Mouse (Mus musculus): ENCODE measurements around the gene Surf2.
"Not testable (repeated sequence)": the region's sequence is repeated elsewhere in the genome, so short reads cannot be mapped to it uniquely, and the experiment has no call there.

Surf2 gene

DNA sequence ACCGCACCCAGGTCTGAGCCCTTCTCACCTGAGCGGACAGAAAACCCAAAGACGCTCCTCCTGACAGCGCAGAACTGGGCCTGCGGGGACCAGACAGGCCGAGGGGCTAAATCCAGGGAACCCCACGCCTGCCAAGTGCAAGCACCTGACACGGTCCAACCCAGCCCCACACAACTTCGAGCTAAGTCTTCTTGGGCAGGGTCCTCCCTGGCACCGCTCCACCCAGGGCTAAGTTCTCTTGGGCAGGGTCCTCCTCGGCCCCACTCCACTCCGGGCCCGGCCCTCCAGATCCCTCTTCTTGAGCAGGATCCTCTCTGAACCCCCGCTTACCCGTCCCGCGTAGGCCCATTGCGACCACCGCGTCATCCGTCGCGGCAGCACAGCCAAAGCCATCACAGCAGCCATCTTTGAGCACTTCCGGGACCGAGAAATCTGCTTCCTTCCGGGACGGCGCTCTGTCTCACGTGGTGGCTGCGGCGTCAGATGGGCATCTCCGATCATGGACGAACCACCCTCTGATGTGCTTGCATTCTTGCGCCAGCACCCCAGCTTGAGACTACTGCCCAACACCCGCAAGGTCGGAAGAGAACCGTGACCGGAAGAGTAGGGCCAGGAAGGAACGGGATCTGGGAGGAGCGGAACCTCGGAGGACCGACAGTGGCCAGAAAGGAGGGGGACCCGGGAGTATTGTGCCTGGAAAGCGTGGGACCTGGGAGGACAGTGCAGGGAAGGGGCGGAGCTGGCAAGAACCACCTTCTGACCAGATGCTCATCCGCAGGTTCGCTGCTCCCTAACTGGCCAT, at the start of gene Surf2, which contains the start of gene Surf1:
Gene Surf2, plus strand, starts transcription at position 441 of the 802 bp plus-strand sequence.
Gene Surf1, minus strand, starts transcription at position 604 of the 802 bp plus-strand sequence.
- DNase-seq (ENCODE audit: low read depth, low spot score): no peak

DNA sequence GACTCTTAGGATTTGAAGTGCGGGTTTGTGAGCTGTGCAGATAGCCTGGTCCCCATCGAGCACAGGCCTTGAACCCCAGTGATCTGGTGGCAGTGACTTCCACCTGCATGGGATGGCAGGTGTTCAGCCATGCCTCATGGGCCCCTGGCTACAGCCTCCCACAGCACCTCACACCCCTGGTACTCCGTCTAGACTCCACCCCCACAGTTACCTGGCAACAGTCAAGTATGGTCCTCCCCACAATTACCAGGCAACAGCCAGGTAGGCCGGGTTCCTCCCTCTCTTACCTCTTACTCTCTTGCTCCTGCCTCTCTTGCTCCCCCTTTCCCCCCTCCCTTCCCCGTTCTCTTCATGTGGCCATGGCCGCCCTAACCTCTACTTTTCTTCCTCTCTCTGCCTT, 45.5 kb upstream of the Surf2 start:
- DNase-seq (ENCODE audit: low read depth, low spot score): no peak

DNA sequence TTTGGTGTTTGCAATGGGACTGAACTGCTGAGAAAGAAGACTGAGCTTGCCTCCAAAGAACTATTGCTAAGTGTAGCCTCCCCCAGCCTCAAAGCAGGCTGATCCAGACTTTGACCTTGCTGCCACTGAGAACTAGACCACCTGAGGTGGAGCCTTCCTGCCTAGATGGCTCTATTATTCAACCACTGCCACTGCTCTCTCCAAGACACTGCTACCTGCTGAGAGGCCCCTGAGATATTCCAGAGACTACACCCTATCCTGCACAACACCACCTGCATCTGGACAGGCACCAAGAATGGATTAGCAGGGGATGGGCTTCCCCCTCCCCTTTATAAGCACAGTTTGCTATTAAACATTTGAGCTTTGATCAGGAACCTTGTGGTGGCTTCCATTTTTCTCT, 37.6 kb upstream of the Surf2 start:
- no peak for DNase-seq (ENCODE audit: low read depth, low spot score)

DNA sequence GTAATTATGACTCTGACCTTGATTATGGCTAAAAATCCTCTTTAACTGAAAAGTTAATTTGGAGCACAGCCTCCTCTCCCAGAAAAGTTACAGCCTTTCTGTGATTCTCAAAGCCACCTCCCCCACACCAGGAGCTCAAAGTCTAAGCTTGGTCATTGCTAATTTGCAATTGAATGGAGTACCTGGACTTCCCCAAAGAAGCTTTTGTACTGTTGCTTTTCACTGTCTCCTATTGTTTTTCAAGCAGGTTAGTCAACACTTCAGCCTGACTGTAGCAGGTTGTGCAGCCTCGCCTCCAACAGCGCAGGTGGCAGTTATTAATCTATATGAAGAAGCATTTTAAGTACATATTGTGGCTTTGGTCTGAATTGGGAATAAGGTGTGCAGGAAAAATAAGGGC, 30.6 kb upstream of the Surf2 start:
- DNase-seq (ENCODE audit: low read depth, low spot score): not testable (repeated sequence)

DNA sequence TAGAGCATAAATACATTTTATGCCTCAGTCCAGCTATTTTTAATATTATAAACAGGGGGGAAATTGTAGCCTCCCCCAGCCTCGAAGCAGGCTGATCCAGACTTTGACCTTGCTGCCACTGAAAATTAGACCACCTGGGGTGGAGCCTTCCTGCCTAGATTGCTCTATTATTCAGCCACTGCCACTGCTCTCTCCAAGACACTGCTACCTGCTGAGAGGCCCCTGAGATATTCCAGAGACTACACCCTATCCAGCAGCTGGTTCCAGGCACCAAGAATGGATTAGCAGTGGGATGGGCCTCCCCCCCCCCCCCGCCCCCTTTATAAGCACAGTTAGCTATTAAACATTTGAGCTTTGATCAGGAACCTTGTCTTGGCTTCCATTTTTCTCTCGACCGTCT, 30.0 kb upstream of the Surf2 start:
- DNase-seq (ENCODE audit: low read depth, low spot score): not testable (repeated sequence)

DNA sequence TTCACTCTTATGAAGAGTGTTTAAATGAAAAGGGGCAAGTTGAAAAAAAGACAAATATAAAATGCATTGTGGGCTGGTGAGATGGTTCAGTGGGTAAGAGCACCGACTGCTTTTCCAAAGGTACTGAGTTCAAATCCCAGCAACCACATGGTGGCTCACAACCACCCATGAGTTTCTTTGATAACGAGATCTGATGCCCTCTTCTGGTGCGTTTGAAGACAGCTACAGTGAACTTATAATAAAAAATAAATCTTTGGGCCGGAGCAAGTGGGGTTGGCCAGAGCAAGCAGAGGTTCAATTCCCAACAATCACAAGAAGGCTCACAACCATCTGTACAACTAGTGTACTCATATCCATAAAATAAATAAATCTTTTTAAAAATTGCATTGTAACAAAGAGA, 20.3 kb upstream of the Surf2 start:
- DNase-seq (ENCODE audit: low read depth, low spot score): no peak

DNA sequence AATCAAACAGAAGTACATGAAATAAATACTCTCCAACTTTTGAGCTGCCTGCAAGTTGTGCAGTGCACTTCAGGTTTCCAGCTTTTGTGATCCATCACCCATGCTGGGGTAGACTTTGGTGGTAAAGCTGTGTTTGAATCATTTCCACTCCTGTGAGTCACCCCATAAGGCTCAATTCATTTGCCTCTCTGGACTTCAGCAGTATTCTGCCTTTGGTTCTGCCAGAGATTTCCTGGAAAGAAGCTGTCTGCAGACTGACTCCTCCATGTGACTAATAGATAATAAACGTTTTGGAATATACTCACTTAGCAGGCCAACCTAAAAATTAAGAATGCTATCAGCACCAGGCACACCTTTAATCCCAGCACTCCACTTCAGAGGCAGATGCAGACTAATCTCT, 15.4 kb upstream of the Surf2 start:
- no peak for DNase-seq (ENCODE audit: low read depth, low spot score)

DNA sequence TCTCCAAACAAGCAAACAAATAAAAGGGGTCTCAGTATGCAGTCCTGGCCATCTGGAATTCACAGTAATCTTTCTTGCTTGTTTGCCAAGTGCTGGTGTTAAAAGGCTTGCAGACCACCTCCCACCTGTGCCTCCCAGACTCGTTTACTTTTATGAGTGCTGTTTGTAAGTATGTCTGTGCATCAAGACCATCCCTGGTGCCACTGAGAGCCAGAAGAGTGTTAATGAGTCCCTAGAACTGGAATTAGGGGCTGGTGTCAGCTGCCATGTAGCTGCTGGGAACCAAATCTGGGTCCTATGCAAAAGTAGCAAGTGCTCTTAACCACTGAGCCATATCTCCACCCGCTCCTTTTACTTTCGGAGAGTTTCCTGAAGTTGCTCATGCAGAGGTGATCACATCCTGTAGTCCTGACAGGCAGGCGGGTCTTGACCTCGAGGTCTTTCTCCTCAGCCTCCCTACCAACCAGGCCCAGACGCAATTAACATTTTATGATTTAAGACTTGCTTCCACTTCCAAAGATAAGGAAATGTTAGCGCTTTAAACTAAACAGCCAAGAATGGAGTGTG, 14.2 kb upstream of the Surf2 start:
- no peak for DNase-seq (ENCODE audit: low read depth, low spot score)

DNA sequence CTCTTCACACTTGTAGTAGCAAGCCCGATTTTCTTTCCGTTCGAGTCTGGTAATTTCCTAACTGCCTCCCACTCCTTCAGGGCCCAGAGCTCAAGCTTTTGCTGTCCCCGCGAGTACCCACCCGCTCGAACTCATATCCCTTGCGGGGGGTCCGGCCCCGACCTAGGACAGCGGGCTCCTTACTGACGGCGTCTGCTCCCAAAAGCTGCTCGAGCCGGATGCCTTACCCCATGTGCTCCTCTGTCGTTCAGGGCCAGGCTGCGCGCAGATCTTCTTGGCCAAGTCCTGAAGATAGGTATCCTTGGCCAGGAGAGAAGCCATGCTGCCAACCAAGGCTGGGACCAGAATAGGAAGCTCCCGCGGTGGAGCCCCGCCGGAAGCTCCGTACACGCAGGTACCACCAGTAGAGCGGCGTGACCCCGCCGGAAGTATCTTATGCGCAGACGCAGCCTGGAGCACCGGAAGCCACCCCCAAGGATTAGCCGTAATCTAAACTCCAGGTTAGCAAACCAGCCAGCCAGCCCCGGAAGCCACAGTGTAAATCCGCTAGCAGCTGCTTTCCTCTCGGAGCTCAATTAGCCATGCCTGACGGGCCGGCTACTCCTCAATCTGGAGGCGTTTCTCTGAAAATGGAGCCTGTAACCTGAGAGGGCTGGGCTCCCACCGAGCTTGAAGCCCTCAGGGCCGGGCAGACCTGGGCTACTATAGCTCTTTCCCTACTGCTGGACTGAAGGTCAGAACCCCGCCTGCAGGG, 13.5 kb upstream of the Surf2 start, which contains the start of gene Surf6:
Gene Surf6, minus strand, starts transcription at position 413 of the 754 bp plus-strand sequence.
- DNase-seq (ENCODE audit: low read depth, low spot score): peak; percentile 92

DNA sequence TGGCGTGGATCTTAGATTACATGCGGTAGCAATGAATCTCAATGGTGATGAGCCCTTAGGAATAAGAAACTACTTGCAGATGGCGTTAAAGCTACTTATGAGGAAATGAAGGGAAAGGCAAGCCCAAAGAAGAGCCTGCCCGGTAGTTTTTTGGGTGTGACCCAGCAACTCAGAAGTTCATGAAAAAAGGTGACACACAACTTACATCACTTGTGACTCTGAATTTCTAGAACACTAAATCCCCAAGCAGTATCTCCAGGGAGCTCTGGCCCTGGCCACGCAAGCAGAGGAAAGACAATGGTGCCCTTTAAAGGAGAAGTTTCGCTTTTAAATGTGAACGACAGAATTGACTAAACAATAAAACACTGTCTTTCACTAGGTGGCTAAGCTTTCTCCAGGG, 12.9 kb upstream of the Surf2 start:
- DNase-seq (ENCODE audit: low read depth, low spot score): no peak

DNA sequence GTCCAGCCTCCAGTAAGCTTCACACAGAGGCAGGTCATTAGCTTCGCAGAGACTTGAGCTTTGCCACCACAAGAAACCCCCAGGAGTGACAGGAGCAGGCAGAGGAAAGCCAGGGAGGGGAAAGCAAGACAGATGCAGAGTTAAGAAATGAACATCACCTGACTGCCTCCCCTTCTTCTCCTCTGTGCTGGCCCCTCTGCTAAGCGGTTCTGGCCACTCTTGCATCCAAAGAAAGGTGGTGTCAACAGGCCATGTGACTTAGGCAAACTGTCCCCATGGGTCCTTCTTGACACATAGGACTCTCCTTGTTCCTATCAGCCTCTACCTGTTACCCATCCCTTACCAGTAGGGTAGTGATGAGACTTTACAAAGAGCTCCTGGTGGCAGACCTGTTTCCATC, 10.2 kb upstream of the Surf2 start:
- no peak for DNase-seq (ENCODE audit: low read depth, low spot score)

DNA sequence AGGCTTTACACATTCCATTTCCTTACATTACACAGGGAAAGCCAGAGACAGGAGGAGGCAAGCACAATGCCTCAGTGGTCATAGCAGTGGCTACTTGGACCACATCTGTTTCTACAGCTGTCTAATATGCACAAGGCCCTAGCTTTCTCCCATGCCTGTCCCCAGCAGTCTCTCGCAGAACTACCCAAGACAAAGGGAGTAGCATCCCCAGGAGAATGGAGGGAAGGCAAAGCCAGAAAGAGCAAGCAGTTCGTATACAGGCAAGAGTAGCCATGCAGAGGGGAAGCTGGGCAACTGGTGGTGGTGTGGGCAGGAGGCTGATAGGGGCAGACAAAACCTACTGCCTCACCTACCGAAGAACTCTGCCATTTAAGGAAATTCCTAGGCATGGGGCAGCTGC, 9.7 kb upstream of the Surf2 start:
- DNase-seq (ENCODE audit: low read depth, low spot score): no peak

DNA sequence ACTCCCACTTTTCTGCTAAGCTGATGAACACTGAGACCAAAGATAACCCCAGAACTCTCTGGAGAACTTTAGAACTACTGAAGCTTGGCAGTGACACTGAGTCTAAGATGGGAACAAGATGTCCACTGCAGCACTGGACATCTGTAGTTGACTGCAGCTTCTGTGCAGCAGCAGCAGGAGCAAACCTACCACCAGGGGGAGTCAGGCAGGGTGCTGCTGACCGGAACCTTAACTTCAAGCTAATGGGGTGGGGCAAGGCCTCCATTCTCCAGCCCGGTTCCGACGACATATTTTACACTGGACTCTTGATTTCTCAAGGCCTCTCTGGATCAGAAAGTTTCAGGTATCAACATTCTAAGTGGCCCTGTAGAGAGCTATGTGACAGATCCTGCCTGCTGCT, 9.1 kb upstream of the Surf2 start:
- no peak for DNase-seq (ENCODE audit: low read depth, low spot score)

DNA sequence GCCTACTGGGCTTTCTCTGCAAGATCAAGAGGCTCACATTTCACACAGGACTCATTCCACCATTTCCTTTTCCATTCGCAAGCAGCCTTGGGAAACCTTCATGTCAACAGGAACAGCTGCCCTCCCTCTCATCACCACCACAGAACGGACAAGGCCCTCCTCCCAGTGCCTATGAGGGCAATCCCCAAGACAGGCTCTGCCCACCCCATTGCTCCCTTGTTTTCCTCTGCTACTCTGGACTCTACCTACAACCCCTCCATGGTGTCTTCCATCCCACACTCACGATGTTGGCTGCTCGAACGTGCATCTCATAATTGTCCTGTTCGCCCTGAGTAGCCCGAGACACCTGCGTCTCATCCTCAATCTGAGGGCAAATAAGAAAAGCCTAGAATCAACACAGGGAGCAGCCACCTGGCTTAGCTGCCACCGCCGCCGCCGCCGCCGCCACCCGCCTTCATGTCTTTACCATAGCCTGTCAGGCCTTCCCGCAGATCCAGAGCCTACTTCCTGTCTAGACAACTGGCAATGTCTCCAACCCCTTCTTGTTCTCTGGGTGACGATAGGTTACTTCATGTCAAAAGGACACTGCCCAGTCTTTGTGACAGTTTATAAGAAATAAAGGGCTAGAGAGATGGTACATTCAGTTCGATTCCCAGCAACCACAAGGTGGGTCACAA, 7.3 kb upstream of the Surf2 start:
- DNase-seq (ENCODE audit: low read depth, low spot score): no peak

DNA sequence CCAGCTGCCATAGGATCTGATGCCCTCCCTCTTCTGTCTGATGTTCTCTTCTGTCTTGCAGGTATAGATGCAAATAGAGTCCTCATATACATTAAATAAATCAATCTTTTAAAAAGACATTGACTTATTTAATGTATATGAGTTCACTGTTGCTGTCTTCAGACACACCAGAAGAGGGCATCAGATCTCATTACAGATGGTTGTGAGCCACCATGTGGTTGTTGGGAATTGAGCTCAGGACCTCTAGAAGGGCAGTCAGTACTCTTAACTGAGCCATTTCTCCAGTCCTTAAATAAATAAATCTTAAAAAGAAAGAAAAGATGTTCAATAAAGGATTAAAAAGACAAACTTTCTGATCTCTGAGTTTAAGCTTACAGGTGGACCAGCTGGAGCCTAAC, 6.8 kb upstream of the Surf2 start:
- DNase-seq (ENCODE audit: low read depth, low spot score): no peak

DNA sequence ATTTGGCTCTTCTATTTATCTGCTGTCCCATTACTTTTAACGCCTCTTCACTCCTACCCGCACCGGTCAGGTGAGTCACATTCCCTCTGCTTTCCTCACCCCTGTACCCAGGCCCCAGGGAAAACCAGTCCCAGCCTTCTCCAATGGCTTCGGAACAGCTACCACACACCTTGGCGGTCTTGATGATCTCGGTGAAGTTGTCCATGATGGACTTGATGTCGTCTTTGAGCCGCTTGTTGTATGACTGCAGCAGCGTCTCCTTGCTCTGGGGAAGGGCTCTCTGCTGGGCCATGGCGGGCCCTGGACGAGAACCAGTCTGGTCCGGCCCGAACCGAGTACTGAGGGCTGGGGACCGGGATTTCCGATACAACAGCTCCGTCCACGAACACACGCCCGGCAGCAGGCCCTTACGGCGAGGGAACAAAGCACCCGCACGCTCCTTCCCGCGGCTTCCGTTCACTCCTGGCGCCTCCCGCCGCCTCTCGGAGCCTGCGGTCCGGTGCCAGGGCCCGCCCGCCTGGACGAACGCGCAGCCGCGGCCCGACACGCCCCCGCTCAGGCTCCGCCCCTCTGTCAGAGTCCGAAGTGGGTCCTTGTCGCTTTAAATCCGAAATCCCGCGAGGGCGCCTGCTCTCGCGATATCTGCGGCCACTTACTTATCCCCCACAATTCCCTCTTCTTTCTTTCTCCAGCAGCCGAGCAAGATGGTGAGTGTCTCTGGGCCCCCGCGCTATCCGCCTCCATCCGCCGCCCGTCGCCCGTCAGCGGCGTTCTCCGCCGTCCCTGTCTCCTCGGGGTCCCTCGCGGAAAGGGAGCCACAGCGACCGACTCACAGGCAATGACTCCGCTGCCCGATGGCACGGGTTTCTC, 5.8 kb upstream of the Surf2 start, which contains the start of the genes Med22 and Rpl7a:
Gene Med22, minus strand, starts transcription at position 554 of the 870 bp plus-strand sequence.
Gene Rpl7a, plus strand, starts transcription at position 641 of the 870 bp plus-strand sequence.
- peak; percentile 91 for DNase-seq (ENCODE audit: low read depth, low spot score)

DNA sequence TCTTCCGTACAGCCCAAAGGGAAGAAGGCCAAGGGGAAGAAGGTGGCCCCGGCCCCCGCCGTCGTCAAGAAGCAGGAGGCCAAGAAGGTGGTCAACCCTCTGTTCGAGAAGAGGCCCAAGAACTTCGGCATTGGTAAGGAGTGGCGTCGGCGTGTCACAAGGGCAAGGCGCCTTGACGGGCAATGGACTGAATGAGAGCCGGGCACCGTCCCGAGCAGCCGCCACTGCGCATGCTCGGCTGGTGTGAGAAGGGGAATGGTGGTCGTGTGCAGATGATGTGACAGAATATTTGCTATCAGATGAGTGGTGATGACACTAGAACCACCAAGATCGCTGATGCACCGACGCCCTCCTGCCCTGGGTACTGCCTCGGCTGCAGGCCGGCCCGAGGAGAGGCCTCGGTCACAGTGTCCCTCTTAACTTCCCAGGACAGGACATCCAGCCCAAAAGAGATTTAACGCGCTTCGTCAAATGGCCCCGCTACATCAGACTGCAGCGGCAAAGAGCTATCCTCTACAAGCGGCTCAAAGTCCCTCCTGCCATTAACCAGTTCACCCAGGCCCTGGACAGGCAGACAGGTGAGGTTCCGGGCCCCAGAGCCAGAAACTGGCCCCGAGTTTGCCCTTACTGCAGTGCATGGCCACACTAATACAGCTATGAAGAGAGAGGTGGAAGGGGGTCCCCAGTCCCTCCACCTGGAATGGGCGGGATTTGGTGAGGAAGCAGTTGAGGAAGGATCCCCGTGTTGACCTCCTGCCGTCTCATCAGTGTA, 5.0 kb upstream of the Surf2 start:
- DNase-seq (ENCODE audit: low read depth, low spot score): no peak

DNA sequence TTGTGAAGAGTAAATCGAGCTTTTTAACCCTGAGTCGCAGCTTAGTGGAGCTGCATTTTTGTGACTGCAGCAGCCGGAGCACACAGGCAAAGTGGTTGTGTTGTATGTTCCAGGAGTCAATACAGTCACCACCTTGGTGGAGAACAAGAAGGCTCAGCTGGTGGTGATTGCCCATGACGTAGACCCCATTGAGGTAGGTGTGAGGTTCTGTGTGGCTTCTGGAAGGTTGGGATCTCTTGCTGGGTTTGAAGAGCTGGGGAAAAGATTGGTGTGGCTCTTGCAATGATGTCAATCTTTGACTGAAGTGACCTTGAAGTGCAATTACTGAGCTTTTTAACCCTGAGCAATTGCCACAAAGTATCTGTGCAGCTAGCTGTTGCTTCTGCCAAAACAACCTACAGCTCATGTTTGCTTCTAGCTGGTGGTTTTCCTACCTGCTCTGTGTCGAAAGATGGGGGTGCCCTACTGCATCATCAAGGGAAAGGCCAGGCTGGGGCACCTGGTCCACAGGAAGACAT, 3.9 kb upstream of the Surf2 start:
- no peak for DNase-seq (ENCODE audit: low read depth, low spot score)

DNA sequence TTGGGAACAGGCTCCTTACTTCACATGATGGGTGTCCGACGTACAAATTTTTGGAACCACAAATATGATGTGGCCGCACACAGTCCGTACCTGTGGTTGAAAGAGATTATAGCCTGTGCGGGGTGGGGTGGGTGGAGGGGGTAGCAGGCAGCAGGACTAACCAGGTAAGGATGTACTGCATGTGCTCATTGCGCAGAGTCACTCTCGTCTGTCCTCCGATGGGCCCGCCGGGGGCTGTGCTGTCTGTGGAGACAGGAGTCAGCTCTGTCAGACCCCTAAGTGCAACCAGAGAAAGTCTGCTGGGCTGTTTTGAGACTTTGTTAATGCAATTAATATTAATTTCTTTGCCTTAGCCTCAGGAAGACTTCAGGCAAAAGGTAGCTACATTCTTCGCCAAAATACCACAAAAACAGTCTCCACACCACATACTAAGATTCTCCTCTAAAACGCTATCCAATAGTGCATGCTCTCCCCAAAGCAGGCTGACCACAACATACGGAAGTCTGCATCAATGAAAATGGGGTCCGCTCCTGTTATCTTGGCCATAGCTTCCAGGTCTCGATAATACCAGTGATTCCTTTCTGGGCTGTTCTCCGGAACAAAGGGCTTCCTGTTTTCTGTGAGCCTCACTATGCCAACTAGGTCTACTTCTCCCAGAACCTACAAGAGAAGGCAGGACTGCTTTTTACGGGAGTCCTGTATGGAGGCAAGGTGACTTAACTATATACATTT, 2.6 kb upstream of the Surf2 start:
- DNase-seq (ENCODE audit: low read depth, low spot score): no peak

All from WW6 (cell line).